Comparison of ENCODE assay signal across 11 mouse cellular contexts in genomic region chr9:105554439-105554807, GRCm38 (mm10). TPM values are rescaled to one million over a fixed set of nuclear protein-coding genes. Genes with fewer than 3 reads are reported as not detected.
DNase-seq lines count a peak whose midpoint lies in the region; ATAC-seq and TF ChIP-seq lines count a peak whose summit lies in the region.
"Had no signal": no experiment of that assay in that cellular context is flagged by ENCODE, and none has a peak within 500 bp of the region (broad histone marks: within the 10 kb centered on the region; RNA-seq: fewer than 3 reads in every experiment).

No protein-coding gene starts in this region.

- no peak for TF ChIP-seq EP300 in lung, postnatal 0 days (IDR thresholded peaks at IDR 0.05)

- 56% methylated on average over 7 of the region's 7 CpGs for WGBS in kidney, embryonic 15.5 days
- WGBS in embryonic facial prominence, embryonic 15.5 days, result 48% methylated on average over 7 of the region's 7 CpGs
- WGBS in hindbrain, postnatal 0 days, result 52% methylated on average over 7 of the region's 7 CpGs
- 36% methylated on average over 7 of the region's 7 CpGs for WGBS in midbrain, postnatal 0 days
- WGBS in lung, postnatal 0 days, result 44% methylated on average over 7 of the region's 7 CpGs

- no peaks in the 10 kb centered on the region for H3K36me3 ChIP-seq in kidney, embryonic 15.5 days
- no peaks in the 10 kb centered on the region for H3K36me3 ChIP-seq in embryonic facial prominence, embryonic 15.5 days
- no peaks in the 10 kb centered on the region for H3K36me3 ChIP-seq in hindbrain, postnatal 0 days (ENCODE audit: insufficient read depth, low read length)
- no peaks in the 10 kb centered on the region for H3K36me3 ChIP-seq in midbrain, postnatal 0 days (ENCODE audit: insufficient read depth, low read length)
- no peaks in the 10 kb centered on the region for H3K36me3 ChIP-seq in lung, postnatal 0 days (ENCODE audit: insufficient read depth, low read length)

- no peak overlapping the region for H3K9ac ChIP-seq in kidney, embryonic 15.5 days
- no peak overlapping the region for H3K9ac ChIP-seq in embryonic facial prominence, embryonic 15.5 days
- no peak overlapping the region for H3K9ac ChIP-seq in hindbrain, postnatal 0 days (replicated peaks; ENCODE audit: low read length)
- H3K9ac ChIP-seq in midbrain, postnatal 0 days (replicated peaks; ENCODE audit: low read length, poor library complexity, severe bottlenecking), result no peak overlapping the region
- no peak overlapping the region for H3K9ac ChIP-seq in lung, postnatal 0 days (replicated peaks; ENCODE audit: low read depth)

- H3K4me1 ChIP-seq in kidney, embryonic 15.5 days, result peaks cover 29% of the 10 kb centered on the region
- H3K4me1 ChIP-seq in embryonic facial prominence, embryonic 15.5 days, result peaks cover 5% of the 10 kb centered on the region; the same call in 1 of the 2 replicates
- peaks cover 16% of the 10 kb centered on the region; the same call in 1 of the 2 replicates for H3K4me1 ChIP-seq in hindbrain, postnatal 0 days (ENCODE audit: insufficient read depth, low read length)
- H3K4me1 ChIP-seq in midbrain, postnatal 0 days (ENCODE audit: insufficient read depth, low read length), result 0 out of 2 replicates have a peak, but pooled peaks cover 8% of the 10 kb centered on the region
- H3K4me1 ChIP-seq in lung, postnatal 0 days (ENCODE audit: insufficient read depth, low read depth, low read length), result no peaks in the 10 kb centered on the region; the same call in 1 of the 2 replicates

- no peak for TF ChIP-seq CTCF in hindbrain, postnatal 0 days (IDR thresholded peaks at IDR 0.05; ENCODE audit: low read depth)
- no peak for TF ChIP-seq CTCF in midbrain, postnatal 0 days (IDR thresholded peaks at IDR 0.05)
- no peak for TF ChIP-seq CTCF in lung, postnatal 0 days (IDR thresholded peaks at IDR 0.05)

- peak overlapping the region; percentile 27 for H3K4me3 ChIP-seq in kidney, embryonic 15.5 days (replicated peaks)
- no peak overlapping the region for H3K4me3 ChIP-seq in embryonic facial prominence, embryonic 15.5 days (replicated peaks)
- H3K4me3 ChIP-seq in hindbrain, postnatal 0 days (ENCODE audit: low read length), result no peak overlapping the region
- H3K4me3 ChIP-seq in midbrain, postnatal 0 days (ENCODE audit: low read depth, low read length), result no peak overlapping the region; the same call in 1 of the 2 replicates
- H3K4me3 ChIP-seq in lung, postnatal 0 days (ENCODE audit: low read depth, low read length), result no peak overlapping the region
- H3K4me3 ChIP-seq: gastrocnemius, adult 2 months had no signal

- 0 out of 2 replicates have a peak, but pooled peaks cover 4% of the 10 kb centered on the region for H3K27me3 ChIP-seq in kidney, embryonic 15.5 days
- H3K27me3 ChIP-seq in embryonic facial prominence, embryonic 15.5 days, result no peaks in the 10 kb centered on the region
- no peaks in the 10 kb centered on the region for H3K27me3 ChIP-seq in hindbrain, postnatal 0 days (ENCODE audit: insufficient read depth, low read length)
- no peaks in the 10 kb centered on the region for H3K27me3 ChIP-seq in midbrain, postnatal 0 days (ENCODE audit: insufficient read depth, low read length)
- no peaks in the 10 kb centered on the region for H3K27me3 ChIP-seq in lung, postnatal 0 days (replicated peaks; ENCODE audit: insufficient read depth, low read length)

- DNase-seq in kidney, adult 8-10 months, result no peak
- DNase-seq in hindbrain, postnatal 0 days (ENCODE audit: low spot score), result no peak
- DNase-seq in midbrain, postnatal 0 days (ENCODE audit: low spot score), result no peak
- DNase-seq in cerebellum, adult 9-10 months, result no peak
- DNase-seq in lung, postnatal 0 days (ENCODE audit: low spot score), result no peak
- DNase-seq: cerebellum, postnatal 14 days; gastrocnemius, adult 2 months; lung, adult 2 months had no signal

- H3K27ac ChIP-seq in kidney, embryonic 15.5 days, result peak overlapping the region; percentile 51; the same call in 1 of the 2 replicates
- no peak overlapping the region for H3K27ac ChIP-seq in embryonic facial prominence, embryonic 15.5 days (replicated peaks)
- peak overlapping the region; percentile 27; the same call in 1 of the 2 replicates for H3K27ac ChIP-seq in hindbrain, postnatal 0 days
- H3K27ac ChIP-seq in midbrain, postnatal 0 days (ENCODE audit: low read depth, low read length), result peak overlapping the region; percentile 47
- H3K27ac ChIP-seq in lung, postnatal 0 days (ENCODE audit: low read length), result no peak overlapping the region
- H3K27ac ChIP-seq: gastrocnemius, adult 2 months had no signal

- H3K9me3 ChIP-seq in kidney, embryonic 15.5 days (replicated peaks), result no peaks in the 10 kb centered on the region
- no peaks in the 10 kb centered on the region for H3K9me3 ChIP-seq in embryonic facial prominence, embryonic 15.5 days (replicated peaks)
- H3K9me3 ChIP-seq in hindbrain, postnatal 0 days (ENCODE audit: low read length), result no peaks in the 10 kb centered on the region
- H3K9me3 ChIP-seq in midbrain, postnatal 0 days (ENCODE audit: low read length), result no peaks in the 10 kb centered on the region
- H3K9me3 ChIP-seq in lung, postnatal 0 days (ENCODE audit: low read length), result no peaks in the 10 kb centered on the region

- H3K4me2 ChIP-seq in kidney, embryonic 15.5 days, result peak overlapping the region; percentile 54
- H3K4me2 ChIP-seq in embryonic facial prominence, embryonic 15.5 days (replicated peaks), result peak overlapping the region; percentile 33; the same call in 1 of the 2 replicates
- no peak overlapping the region for H3K4me2 ChIP-seq in hindbrain, postnatal 0 days (ENCODE audit: low read depth, low read length)
- H3K4me2 ChIP-seq in midbrain, postnatal 0 days (ENCODE audit: low read depth, low read length, poor library complexity, severe bottlenecking), result peak overlapping the region; percentile 26; the same call in 1 of the 2 replicates
- no peak overlapping the region for H3K4me2 ChIP-seq in lung, postnatal 0 days (replicated peaks; ENCODE audit: low read depth, low read length)

- ATAC-seq in kidney, embryonic 15.5 days (replicated peaks; ENCODE audit: low FRiP score), result no peak
- ATAC-seq in embryonic facial prominence, embryonic 15.5 days (ENCODE audit: insufficient number of reproducible peaks, low FRiP score, low TSS enrichment, low read depth), result no peak
- ATAC-seq in hindbrain, postnatal 0 days, result no peak
- ATAC-seq in midbrain, postnatal 0 days (ENCODE audit: low FRiP score), result no peak
- no peak for ATAC-seq in lung, postnatal 0 days
- no peak for ATAC-seq in megakaryocyte-erythroid progenitor cell, adult 5-6 weeks (replicated peaks; ENCODE audit: low FRiP score, low TSS enrichment, poor library complexity, severe bottlenecking)

RNA-seq across cellular contexts. Expression of gene Atp2c1, which starts 27.3 kb away (rescaled TPM):
- polyA plus RNA-seq in kidney, embryonic 15.5 days (2015; fragmentation: Nextera tagmentation; extraction: Ambion mirVana), result 60.6 and 68.5 TPM in 2 replicates
- polyA plus RNA-seq in embryonic facial prominence, embryonic 15.5 days (2015; fragmentation: Nextera tagmentation; extraction: Ambion mirVana), result 56.7 and 57.7 TPM in 2 replicates
- total RNA-seq in hindbrain, postnatal 0 days (2014; rRNA removed), result 120 and 157 TPM in 2 replicates
- 66.0 and 68.5 TPM in 2 replicates for polyA plus RNA-seq in hindbrain, postnatal 0 days (2015; fragmentation: Nextera tagmentation; extraction: Ambion mirVana)
- total RNA-seq in midbrain, postnatal 0 days (2014; rRNA removed), result 157 and 184 TPM in 2 replicates
- polyA plus RNA-seq in midbrain, postnatal 0 days (2015; fragmentation: Nextera tagmentation; extraction: Ambion mirVana), result 65.7 and 70.6 TPM in 2 replicates
- polyA plus RNA-seq in lung, postnatal 0 days (2015; fragmentation: Nextera tagmentation; extraction: Ambion mirVana), result 47.8 and 52.6 TPM in 2 replicates
- 15.2 and 21.4 TPM in 2 replicates for total RNA-seq in megakaryocyte-erythroid progenitor cell, adult 5-6 weeks (2014; fragmentation: Nextera tagmentation)
- 81.9 and 83.7 TPM in 2 replicates for total RNA-seq in megakaryocyte-erythroid progenitor cell, adult 5-6 weeks (2017)

Comparison
In these comparisons a context has a peak if more than half of its experiments do, and no peak if none do; other contexts are left out.
1. H3K27ac ChIP-seq: peak in kidney, embryonic 15.5 days (single experiment), hindbrain, postnatal 0 days (single experiment) and midbrain, postnatal 0 days (single experiment); none in embryonic facial prominence, embryonic 15.5 days (single experiment) and lung, postnatal 0 days (single experiment).
2. H3K4me2 ChIP-seq: peak in kidney, embryonic 15.5 days (single experiment), embryonic facial prominence, embryonic 15.5 days (single experiment) and midbrain, postnatal 0 days (single experiment); none in hindbrain, postnatal 0 days (single experiment) and lung, postnatal 0 days (single experiment).